Mouse (Mus musculus) myocyte (in vitro differentiated cells): ENCODE data around the gene Trim41. TPM values are rescaled to one million over a fixed set of nuclear protein-coding genes. Genes with fewer than 3 reads are reported as not detected.

Source experiments
- H3K27me3 ChIP-seq: one replicate; pipeline ENCODE4 v1.6.1; 2011; ENCODE audit not compliant: control insufficient read depth, insufficient read depth, insufficient read length
- H3K36me3 ChIP-seq: one replicate; pipeline ENCODE4 v1.6.1; 2011; ENCODE audit not compliant: control insufficient read depth, insufficient read depth
- H3K4me2 ChIP-seq: one replicate; pipeline ENCODE4 v1.6.1; 2011; ENCODE audit warnings: low read depth, control low read depth
- H3K4me3 ChIP-seq: one replicate; pipeline ENCODE4 v1.5.1; 2011; ENCODE audit warnings: mild to moderate bottlenecking, control low read depth, moderate library complexity
- H3K79me2 ChIP-seq: one replicate; pipeline ENCODE4 v1.6.1; 2011; ENCODE audit not compliant: control insufficient read depth, insufficient read depth
- H3ac ChIP-seq: one replicate; pipeline ENCODE4 v1.6.1; 2011; ENCODE audit not compliant: control insufficient read depth, insufficient read length
- CEBPB ChIP-seq: IDR thresholded peaks from 2 replicates; pipeline ENCODE4 v1.6.1; 2011; ENCODE audit warnings: mild to moderate bottlenecking, moderate library complexity; ENCODE audit not compliant: poor library complexity, insufficient read depth, severe bottlenecking
- E2F4 ChIP-seq: IDR thresholded peaks from one replicate; pipeline ENCODE4 v1.6.1; 2011; ENCODE audit warnings: mild to moderate bottlenecking, control low read depth, moderate library complexity; ENCODE audit not compliant: insufficient read depth
- MAX ChIP-seq: IDR thresholded peaks from one replicate; pipeline ENCODE4 v1.6.1; 2011; ENCODE audit warnings: low read depth, mild to moderate bottlenecking, control low read depth
- MYOD1 ChIP-seq, 3 experiments: IDR thresholded peaks; one replicate each; pipeline ENCODE4 v1.6.1; 2011; ENCODE audit warnings: control low read depth in 2 of 3, low read depth in 2 of 3, mild to moderate bottlenecking in 2 of 3, moderate library complexity in 1 of 3; ENCODE audit not compliant: insufficient read length in 2 of 3, control insufficient read depth in 1 of 3
- MYOG ChIP-seq, 3 experiments: IDR thresholded peaks; one replicate each; pipeline ENCODE4 v1.6.1; 2011; ENCODE audit warnings: control low read depth in 2 of 3, low read depth in 2 of 3, mild to moderate bottlenecking in 2 of 3; ENCODE audit not compliant: insufficient read length in 2 of 3, control insufficient read depth in 1 of 3, insufficient read depth in 1 of 3
- POLR2A ChIP-seq: IDR thresholded peaks from one replicate; pipeline ENCODE4 v1.6.1; 2011; ENCODE audit warnings: low read depth, mild to moderate bottlenecking, control low read depth, moderate library complexity; ENCODE audit not compliant: insufficient read length
- POLR2AphosphoS2 ChIP-seq: IDR thresholded peaks from one replicate; pipeline ENCODE4 v1.6.1; 2011; ENCODE audit warnings: low read depth, control low read depth; ENCODE audit not compliant: insufficient read length
- REST ChIP-seq: IDR thresholded peaks from one replicate; pipeline ENCODE4 v1.6.1; 2011; ENCODE audit warnings: mild to moderate bottlenecking, control low read depth, moderate library complexity; ENCODE audit not compliant: insufficient read depth, insufficient read length
- SRF ChIP-seq: IDR thresholded peaks from one replicate; pipeline ENCODE4 v1.6.1; 2011; ENCODE audit warnings: low read depth; ENCODE audit not compliant: control insufficient read depth, insufficient read length
- TCF12 ChIP-seq: IDR thresholded peaks from one replicate; pipeline ENCODE4 v1.6.1; 2011; ENCODE audit warnings: mild to moderate bottlenecking, control low read depth; ENCODE audit not compliant: poor library complexity, insufficient read depth, severe bottlenecking
- TCF3 ChIP-seq: IDR thresholded peaks from one replicate; pipeline ENCODE4 v1.6.1; 2011; ENCODE audit warnings: low read depth, control low read depth; ENCODE audit not compliant: insufficient read length
- USF1 ChIP-seq: IDR thresholded peaks from one replicate; pipeline ENCODE4 v1.6.1; 2011; ENCODE audit warnings: low read depth, mild to moderate bottlenecking, control low read depth, moderate library complexity
- polyA plus RNA-seq: library from polyadenylated mRNA; unstranded; fragments of >200 nt; fragmentation: generic; extraction: Trizol; gene quantifications from one replicate; pipeline ENCODE4 v1.2.1, GENCODE M21; 2012; ENCODE audit warnings: missing spikeins

Gene Trim41
- polyA plus RNA-seq, 1 experiment, result 31.3 TPM

DNA sequence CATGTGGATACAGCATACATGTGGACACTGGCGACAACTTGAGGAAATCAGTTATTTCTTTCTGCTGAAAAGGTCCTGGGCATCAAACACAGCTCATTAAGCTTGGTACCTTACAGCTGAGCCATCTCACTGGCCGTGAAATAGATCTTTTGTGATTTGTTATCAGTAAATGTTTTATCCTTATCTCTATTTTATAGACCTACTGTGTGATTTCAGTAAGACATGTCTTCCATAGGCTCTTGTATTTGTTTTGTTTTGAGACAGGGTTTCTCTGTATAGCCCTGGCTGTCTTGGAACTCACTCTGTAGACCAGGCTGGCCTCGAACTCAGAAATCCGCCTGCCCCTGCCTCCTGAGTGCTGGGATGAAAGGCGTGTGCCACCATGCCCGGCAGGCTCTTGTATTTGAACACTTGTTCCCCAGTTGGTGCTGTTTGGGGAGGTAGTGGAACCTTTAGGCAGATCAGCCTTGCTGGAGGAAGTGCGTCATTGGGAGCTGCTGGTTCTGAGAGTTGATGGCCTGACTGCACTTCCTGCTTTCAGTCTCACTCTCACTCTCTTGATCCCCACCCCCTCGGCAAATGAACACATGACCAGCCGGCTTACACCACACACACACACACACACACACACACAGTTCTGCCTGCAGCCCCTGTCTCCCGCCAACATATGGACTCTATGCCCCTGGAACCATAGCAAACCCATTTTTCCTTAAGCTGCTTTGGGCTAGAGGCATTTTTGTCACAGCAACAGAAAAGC lies 29.5 kb downstream of the Trim41 start:
- Histone ChIP-seq H3K4me2 (no peak overlapping the region), H3K36me3 (no peaks in the 10 kb centered on the region), H3ac (no peak overlapping the region), H3K4me3 (no peak overlapping the region), H3K79me2 (no peaks in the 10 kb centered on the region), H3K27me3 (no peaks in the 10 kb centered on the region)
- TF ChIP-seq TCF3, result no peak
- no peak for TF ChIP-seq USF1
- no peak for TF ChIP-seq MYOD1 (IDR thresholded peaks at IDR 0.05; ENCODE audit: control insufficient read depth in 1 of 3, insufficient read length in 2 of 3, low read depth in 2 of 3)
- TF ChIP-seq MYOG (IDR thresholded peaks at IDR 0.05; ENCODE audit: control insufficient read depth in 1 of 3, insufficient read depth in 1 of 3, insufficient read length in 2 of 3, low read depth in 2 of 3), result no peak
- TF ChIP-seq CEBPB, result no peak
- TF ChIP-seq POLR2AphosphoS2, result no peak
- no peak for TF ChIP-seq POLR2A
- no peak for TF ChIP-seq REST
- no peak for TF ChIP-seq E2F4
- TF ChIP-seq SRF, result no peak
- TF ChIP-seq MAX, result no peak

DNA sequence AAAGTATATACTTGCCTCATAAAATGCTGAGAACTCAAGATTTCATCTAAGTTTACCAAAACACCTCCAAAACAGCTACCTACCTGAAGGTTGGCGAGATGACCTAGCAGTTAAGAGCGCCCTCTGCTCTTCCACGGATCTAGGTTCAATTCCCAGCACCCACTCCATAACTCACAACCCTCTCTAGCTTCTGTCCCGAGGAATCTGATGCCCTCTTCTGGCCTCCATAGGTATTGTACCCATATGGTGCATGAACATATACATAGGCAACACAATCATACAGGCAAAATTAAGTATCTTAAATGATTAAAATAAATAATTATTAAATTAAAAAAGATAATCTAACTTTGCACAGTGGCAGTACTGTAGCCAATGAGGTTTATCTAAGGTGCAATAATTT lies 34.9 kb downstream of the Trim41 start:
- no peaks in the 10 kb centered on the region for H3K36me3 ChIP-seq
- TF ChIP-seq SRF (no peak), MAX (no peak), MYOD1 (IDR thresholded peaks at IDR 0.05; ENCODE audit: control insufficient read depth in 1 of 3, insufficient read length in 2 of 3, low read depth in 2 of 3) (no peak), E2F4 (no peak), CEBPB (no peak), TCF12 (no peak), MYOG (IDR thresholded peaks at IDR 0.05; ENCODE audit: control insufficient read depth in 1 of 3, insufficient read depth in 1 of 3, insufficient read length in 2 of 3, low read depth in 2 of 3) (no peak), POLR2A (no peak)

DNA sequence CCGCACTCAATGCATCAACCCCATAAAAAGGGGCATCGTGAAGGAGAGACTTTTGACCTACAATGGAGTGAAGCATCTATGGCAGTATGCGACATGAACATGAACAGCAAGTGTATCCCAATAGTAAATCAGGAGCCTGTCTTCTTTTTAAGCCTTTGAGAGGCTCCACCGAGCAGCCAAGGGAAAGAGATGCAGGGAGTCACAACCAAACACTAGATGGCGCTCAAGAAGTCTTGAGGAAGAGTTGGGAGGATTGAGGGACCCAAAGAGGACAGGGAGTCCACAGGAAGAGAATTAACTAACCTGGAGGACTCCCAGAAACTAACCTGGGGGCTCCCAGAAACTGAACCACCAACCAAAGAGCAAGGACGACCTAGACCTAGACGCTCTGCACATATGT lies 37.7 kb downstream of the Trim41 start:
- no peaks in the 10 kb centered on the region for H3K79me2 ChIP-seq
- no peaks in the 10 kb centered on the region for H3K36me3 ChIP-seq
- no peaks in the 10 kb centered on the region for H3K27me3 ChIP-seq
- no peak overlapping the region for H3K4me3 ChIP-seq
- no peak overlapping the region for H3ac ChIP-seq
- TF ChIP-seq E2F4 (no peak), MYOG (IDR thresholded peaks at IDR 0.05; ENCODE audit: control insufficient read depth in 1 of 3, insufficient read depth in 1 of 3, insufficient read length in 2 of 3, low read depth in 2 of 3) (no peak), POLR2A (no peak), TCF12 (no peak), TCF3 (no peak), REST (no peak), CEBPB (no peak), MYOD1 (IDR thresholded peaks at IDR 0.05; ENCODE audit: control insufficient read depth in 1 of 3, insufficient read length in 2 of 3, low read depth in 2 of 3) (no peak), POLR2AphosphoS2 (no peak), USF1 (no peak), SRF (no peak), MAX (no peak)
- no peak overlapping the region for H3K4me2 ChIP-seq

More for the DNA sequence above, 34.9 kb downstream of the Trim41 start:
- no peaks in the 10 kb centered on the region for H3K79me2 ChIP-seq
- no peak overlapping the region for H3K4me2 ChIP-seq
- no peak overlapping the region for H3K4me3 ChIP-seq
- no peak overlapping the region for H3ac ChIP-seq
- no peaks in the 10 kb centered on the region for H3K27me3 ChIP-seq

DNA sequence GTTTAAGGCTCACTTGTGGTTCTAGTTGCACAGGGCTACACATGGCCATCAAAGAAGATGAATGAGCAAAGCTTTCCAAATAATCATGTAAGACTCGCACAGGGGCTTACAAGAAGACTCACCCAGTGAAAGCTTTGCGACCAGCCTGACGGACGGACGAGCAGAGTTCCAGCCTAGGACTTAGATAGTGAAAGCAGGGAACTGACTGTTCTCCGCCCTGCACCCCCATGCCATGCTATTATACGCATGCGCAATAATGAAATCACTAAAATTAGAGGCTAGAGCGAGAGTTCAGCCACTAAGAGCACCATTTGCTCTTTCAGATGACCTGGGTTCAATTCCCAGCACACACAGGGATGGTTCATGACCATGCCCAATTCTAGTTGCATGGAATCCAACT lies 39.9 kb downstream of the Trim41 start:
- H3K27me3 ChIP-seq, result no peaks in the 10 kb centered on the region
- no peaks in the 10 kb centered on the region for H3K36me3 ChIP-seq
- no peaks in the 10 kb centered on the region for H3K79me2 ChIP-seq
- H3K4me3 ChIP-seq, result no peak overlapping the region
- TF ChIP-seq USF1, result no peak
- no peak for TF ChIP-seq SRF
- TF ChIP-seq POLR2AphosphoS2, result no peak
- TF ChIP-seq MYOG (IDR thresholded peaks at IDR 0.05; ENCODE audit: control insufficient read depth in 1 of 3, insufficient read depth in 1 of 3, insufficient read length in 2 of 3, low read depth in 2 of 3), result no peak
- TF ChIP-seq MYOD1 (IDR thresholded peaks at IDR 0.05; ENCODE audit: control insufficient read depth in 1 of 3, insufficient read length in 2 of 3, low read depth in 2 of 3), result no peak
- TF ChIP-seq E2F4, result no peak
- no peak for TF ChIP-seq CEBPB
- TF ChIP-seq TCF12, result no peak
- TF ChIP-seq TCF3, result no peak
- TF ChIP-seq MAX, result no peak
- no peak for TF ChIP-seq POLR2A
- TF ChIP-seq REST, result no peak
- H3K4me2 ChIP-seq, result no peak overlapping the region
- H3ac ChIP-seq, result no peak overlapping the region

- no peaks in the 10 kb centered on the region for H3K36me3 ChIP-seq
- no peak overlapping the region for H3K4me2 ChIP-seq
- no peaks in the 10 kb centered on the region for H3K79me2 ChIP-seq
- H3K4me3 ChIP-seq, result no peak overlapping the region
- H3ac ChIP-seq, result no peak overlapping the region
- TF ChIP-seq POLR2AphosphoS2 (no peak), MYOD1 (IDR thresholded peaks at IDR 0.05; ENCODE audit: control insufficient read depth in 1 of 3, insufficient read length in 2 of 3, low read depth in 2 of 3) (no peak), CEBPB (no peak), E2F4 (no peak), SRF (no peak)
- H3K27me3 ChIP-seq, result no peaks in the 10 kb centered on the region
Observed at GRCm38 (mm10) chr11:48776664-48777063, 40.5 kb downstream of the Trim41 start.
